Mouse (Mus musculus) bone marrow macrophage, adult 2 months (primary cell): ENCODE measurements around the gene Wasf1. TPM values are rescaled to one million over a fixed set of nuclear protein-coding genes. Genes with fewer than 3 reads are reported as not detected.

ENCODE experiments used
- H3K27ac ChIP-seq: 2 replicates; pipeline ENCODE4 v1.5.1; 2012; ENCODE audit warnings: low read depth, low read length; ENCODE audit not compliant: insufficient read depth
- H3K4me1 ChIP-seq: 2 replicates; pipeline ENCODE4 v1.6.1; 2012; ENCODE audit warnings: low read length; ENCODE audit not compliant: control insufficient read depth, insufficient read depth
- H3K4me3 ChIP-seq: 2 replicates; pipeline ENCODE4 v1.5.1; 2012; ENCODE audit warnings: mild to moderate bottlenecking, low read length, moderate library complexity; ENCODE audit not compliant: insufficient read depth
- CTCF ChIP-seq: IDR thresholded peaks from 2 replicates; pipeline ENCODE4 v1.5.1; 2012; ENCODE audit warnings: low read depth, mild to moderate bottlenecking, low read length, moderate library complexity
- POLR2A ChIP-seq: IDR thresholded peaks from 2 replicates; pipeline ENCODE4 v1.6.1; 2012; ENCODE audit warnings: mild to moderate bottlenecking, low read depth, low read length, borderline replicate concordance
- polyA plus RNA-seq: library from polyadenylated mRNA; stranded (reverse); fragments of >200 nt; gene quantifications from 2 replicates; pipeline ENCODE4 v1.2.4, GENCODE M21; 2012; ENCODE audit not compliant: missing spikeins, insufficient read depth, insufficient read length

Gene Wasf1
- polyA plus RNA-seq, 1 experiment: not detected

DNA sequence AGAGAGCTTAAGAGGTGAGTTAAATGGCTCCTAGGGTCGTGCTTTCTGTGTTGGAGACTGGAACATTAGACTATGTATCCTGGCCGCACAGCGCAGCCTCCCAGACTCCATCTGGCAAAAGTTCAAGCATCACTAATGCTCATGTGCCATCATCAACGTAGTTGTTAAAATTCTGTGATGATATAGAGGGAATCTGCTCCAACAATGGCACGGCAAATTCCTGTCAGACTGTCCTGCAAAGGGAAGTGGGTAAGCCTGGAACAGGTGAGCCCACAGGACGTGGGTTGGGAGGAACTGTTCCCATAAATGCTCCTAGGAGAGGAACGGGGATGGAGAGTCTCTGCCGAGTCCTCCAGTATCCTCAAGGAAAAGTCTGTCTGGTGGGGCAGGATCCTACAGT lies 85.3 kb downstream of the Wasf1 start:
- Histone ChIP-seq H3K4me1 (no peaks in the 10 kb centered on the region), H3K4me3 (no peak overlapping the region), H3K27ac (no peak overlapping the region)
- no peak for TF ChIP-seq CTCF
- TF ChIP-seq POLR2A: no peak

DNA sequence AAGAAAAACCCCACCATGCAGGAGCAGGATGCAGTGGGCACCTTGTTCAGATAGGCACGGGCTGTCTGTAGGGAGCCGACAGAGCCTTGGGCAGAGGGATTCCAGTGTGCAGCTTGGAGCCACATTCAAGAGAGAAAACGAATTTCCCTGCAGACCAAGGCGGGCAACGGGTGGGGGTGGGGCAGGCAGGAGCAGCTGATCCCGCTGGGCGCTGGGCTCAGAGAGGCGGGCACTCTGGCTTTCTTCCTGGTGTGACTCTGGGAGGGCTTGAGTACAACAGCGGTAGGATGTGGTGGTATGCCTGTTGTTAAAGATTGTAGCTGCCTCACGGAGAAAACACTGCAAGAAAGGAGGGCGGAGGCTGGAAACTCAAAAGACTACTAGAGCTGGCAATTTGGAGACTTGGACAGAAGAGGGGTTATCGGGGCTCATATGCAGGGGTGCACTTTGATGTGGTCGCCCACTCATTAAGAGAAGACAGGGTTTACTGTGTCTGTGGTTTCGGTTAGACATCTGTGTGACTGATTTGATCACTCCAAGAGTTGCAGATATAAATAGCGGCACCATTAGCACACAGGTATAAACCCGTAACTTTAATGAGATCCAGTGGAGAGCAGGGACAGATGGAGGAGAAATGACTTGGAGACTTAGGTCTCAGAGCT lies 86.2 kb downstream of the Wasf1 start:
- no peak for TF ChIP-seq POLR2A
- no peak for TF ChIP-seq CTCF
- H3K4me1 ChIP-seq: no peaks in the 10 kb centered on the region
- no peak overlapping the region for H3K27ac ChIP-seq
- no peak overlapping the region for H3K4me3 ChIP-seq

DNA sequence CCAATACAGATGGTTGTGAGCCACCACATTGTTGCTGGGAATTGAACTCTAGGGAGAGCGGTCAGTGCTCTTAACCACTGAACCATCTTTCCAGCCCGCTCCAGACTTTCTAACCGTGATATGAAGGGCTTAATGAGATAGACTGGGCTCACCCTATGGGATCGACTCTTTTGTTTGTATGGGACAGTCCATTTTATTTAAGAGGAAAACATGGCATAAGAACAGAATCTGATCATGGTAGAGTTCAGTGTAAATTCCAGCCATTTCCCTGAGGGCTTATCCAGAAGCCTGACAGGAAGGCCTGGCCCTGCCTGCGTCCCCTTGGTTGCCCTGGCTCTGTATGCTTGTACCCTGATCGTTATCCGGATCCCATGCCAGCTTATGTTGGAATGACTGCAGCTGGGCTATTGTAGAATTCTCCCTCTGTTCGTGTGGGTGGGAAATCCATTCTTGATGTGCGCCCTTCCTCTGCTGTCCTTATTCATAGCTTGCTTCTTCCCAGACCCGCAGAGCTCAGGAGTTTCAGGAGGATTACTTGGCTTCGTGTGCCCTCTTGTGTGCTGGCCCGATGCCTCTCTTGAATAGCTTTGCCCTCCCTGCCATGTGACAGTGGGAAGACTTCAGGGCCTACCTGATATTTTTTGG lies 87.4 kb downstream of the Wasf1 start:
- no peak overlapping the region for H3K27ac ChIP-seq
- no peaks in the 10 kb centered on the region for H3K4me1 ChIP-seq
- no peak overlapping the region for H3K4me3 ChIP-seq
- TF ChIP-seq CTCF: no peak

DNA sequence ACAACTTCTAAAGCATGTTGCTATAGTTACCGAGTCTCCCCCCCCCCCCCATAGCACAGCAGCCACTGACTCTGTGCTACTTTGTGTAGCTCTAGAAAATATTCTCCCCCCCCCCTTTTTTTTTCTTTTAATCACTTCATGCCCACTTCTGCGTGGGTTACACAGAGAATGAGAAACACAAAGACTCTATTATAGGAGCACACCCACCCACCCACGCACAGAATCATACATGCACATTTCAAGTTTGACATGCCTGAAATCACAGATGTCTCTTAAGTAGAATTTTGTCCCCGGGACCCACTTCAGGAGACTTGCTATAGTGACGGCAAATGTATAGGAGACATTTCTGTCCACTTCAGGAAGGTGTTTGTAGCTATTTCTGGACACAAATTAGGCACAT lies 88.0 kb downstream of the Wasf1 start:
- TF ChIP-seq CTCF: no peak
- no peak for TF ChIP-seq POLR2A
- H3K4me3 ChIP-seq: no peak overlapping the region
- no peak overlapping the region for H3K27ac ChIP-seq
- no peaks in the 10 kb centered on the region for H3K4me1 ChIP-seq

DNA sequence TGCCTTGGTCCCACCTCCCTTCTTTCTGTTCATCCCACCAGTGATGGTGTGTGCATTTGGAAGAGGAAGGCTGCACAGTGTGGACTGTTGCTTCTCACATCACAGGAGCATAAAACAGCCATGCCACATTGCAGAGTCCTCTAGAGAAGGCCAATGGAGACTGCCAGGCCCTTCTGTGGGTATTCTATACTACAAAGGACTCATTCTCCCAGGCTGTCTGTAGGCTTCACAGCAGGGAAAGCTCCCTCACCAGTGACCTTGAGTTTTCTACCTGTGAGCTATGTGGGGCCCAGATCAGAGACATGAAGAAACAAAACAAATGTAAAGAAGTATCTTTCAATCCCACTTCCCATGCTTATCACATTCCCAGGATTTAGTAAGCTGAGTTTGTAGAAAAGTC lies 100.5 kb downstream of the Wasf1 start:
- no peak overlapping the region for H3K4me3 ChIP-seq
- TF ChIP-seq CTCF (no peak), POLR2A (no peak)

DNA sequence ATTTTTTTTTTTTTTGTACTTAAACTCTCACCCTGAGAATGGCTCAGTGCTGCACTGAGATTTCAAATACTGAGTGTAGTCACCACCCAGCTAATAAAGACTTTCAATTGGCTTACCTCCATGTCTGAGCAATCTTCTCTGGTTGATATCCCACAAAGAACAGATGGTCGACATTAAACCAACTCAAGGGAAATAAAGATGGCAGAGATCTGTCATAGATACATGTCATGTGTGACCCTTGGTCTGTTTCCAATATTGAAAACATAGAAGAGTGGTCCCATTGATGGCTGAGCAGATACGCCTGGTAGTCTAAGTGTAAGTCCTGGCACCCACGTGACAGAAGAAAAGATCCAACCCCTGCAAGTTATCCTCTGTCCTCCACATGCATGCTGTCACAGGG lies 101.3 kb downstream of the Wasf1 start:
- Histone ChIP-seq H3K4me3 (no peak overlapping the region), H3K27ac (no peak overlapping the region), H3K4me1 (no peaks in the 10 kb centered on the region)
- TF ChIP-seq POLR2A (no peak), CTCF (no peak)

More for the DNA sequence above, 100.5 kb downstream of the Wasf1 start:
- Histone ChIP-seq H3K27ac (no peak overlapping the region), H3K4me1 (no peaks in the 10 kb centered on the region)

DNA sequence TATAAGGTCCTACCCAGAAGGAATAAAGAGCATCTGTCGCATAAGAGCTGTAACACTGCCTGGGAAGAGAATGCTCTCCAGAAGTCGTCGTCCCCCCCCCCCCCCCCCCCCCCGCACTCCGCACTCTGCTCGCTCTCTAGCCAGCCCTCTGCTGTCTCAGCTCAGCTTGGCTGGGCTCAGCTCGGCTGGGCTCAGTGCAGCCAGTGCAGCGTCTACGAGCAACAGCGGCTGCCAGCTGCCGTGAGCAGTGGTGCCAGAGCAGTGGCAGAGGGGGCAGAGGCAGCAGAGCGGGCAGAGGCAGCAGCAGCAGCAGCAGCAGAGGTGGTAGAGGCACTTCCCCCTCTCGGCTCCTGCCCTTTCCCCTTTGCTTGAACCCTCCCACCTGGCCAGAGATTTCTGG lies 102.1 kb downstream of the Wasf1 start:
- no peak overlapping the region for H3K27ac ChIP-seq
- no peak overlapping the region for H3K4me3 ChIP-seq
- TF ChIP-seq POLR2A (no peak), CTCF (no peak)
- H3K4me1 ChIP-seq: no peaks in the 10 kb centered on the region

Other genes with a start within 250 kb of the Wasf1 start
- gene Mettl24, start 200.2 kb upstream of the Wasf1 start, polyA plus RNA-seq: not detected in 2 replicates
- 26.2 and 27.0 TPM in 2 replicates for gene Cdc40, start 164 bp upstream of the Wasf1 start, polyA plus RNA-seq
- not detected in 2 replicates for gene Gpr6, start 188.8 kb downstream of the Wasf1 start, polyA plus RNA-seq